Mouse (Mus musculus): ENCODE data around the gene Emc3.

Gene Emc3

Small RNA genes lying within 50 kb of the gene (microRNA-seq; reads per million reads assigned to microRNA genes)
- 0 reads per million in 2 experiments for gene Gm23365
